Mouse (Mus musculus): ENCODE results near the gene Slc27a4.

- no peak for TF ChIP-seq POLR2A (IDR thresholded peaks at IDR 0.05; ENCODE audit: low read depth, low read length)
- no peak for TF ChIP-seq CTCF (conservative IDR thresholded peaks at IDR 0.05; ENCODE audit: insufficient read depth, insufficient read length, low read depth, low read length)
These were observed 33.0 kb downstream of the Slc27a4 start for GRCm38 (mm10) chr2:29835391-29835899.

All from kidney, adult 2 months (tissue).